Mouse (Mus musculus) limb, embryonic 10.5 days (tissue): ENCODE results near the gene S1pr5. TPM values are rescaled to one million over a fixed set of nuclear protein-coding genes. Genes with fewer than 3 reads are reported as not detected.
A peak's percentile ranks its signal among the peaks of the same experiment; 100 is the strongest.
"Not testable (repeated sequence)": the region's sequence is repeated elsewhere in the genome, so short reads cannot be mapped to it uniquely, and the experiment has no call there.

Experiments used
- DNase-seq: peaks from one replicate; pipeline ENCODE4 v3.0.0-alpha.2; 2017; ENCODE audit warnings: low spot score
- H3K27ac ChIP-seq: fragments of 300-500 bp; sonication (generic); 2 replicates; pipeline ENCODE4 v1.5.1; 2016; ENCODE audit warnings: mild to moderate bottlenecking
- H3K27me3 ChIP-seq: fragments of 300-500 bp; sonication (generic); 2 replicates; pipeline ENCODE4 v1.6.1; 2016; ENCODE audit warnings: low read depth, mild to moderate bottlenecking; ENCODE audit not compliant: poor library complexity, severe bottlenecking
- H3K36me3 ChIP-seq: fragments of 300-500 bp; sonication (generic); 2 replicates; pipeline ENCODE4 v1.6.1; 2016; ENCODE audit warnings: mild to moderate bottlenecking, moderate library complexity
- H3K4me1 ChIP-seq: fragments of 300-500 bp; sonication (generic); 2 replicates; pipeline ENCODE4 v1.6.1; 2016
- H3K4me3 ChIP-seq: fragments of 300-500 bp; sonication (generic); 2 replicates; pipeline ENCODE4 v1.5.1; 2016; ENCODE audit warnings: mild to moderate bottlenecking, moderate library complexity
- H3K9me3 ChIP-seq: fragments of 300-500 bp; sonication (generic); replicated peaks from 2 replicates; pipeline ENCODE4 v1.6.1; 2016; ENCODE audit warnings: mild to moderate bottlenecking
- WGBS: fragments of 180-500 bp; shearing (Covaris S2); methylation state at CpG from one replicate; pipeline ENCODE4 v1.1.7; 2016; 5-methylcytosine and 5-hydroxymethylcytosine counted together
- polyA plus RNA-seq: library from polyadenylated mRNA; unstranded; fragments of >200 nt; fragmentation: Nextera tagmentation; extraction: Ambion mirVana; gene quantifications from 2 replicates; pipeline ENCODE4 v1.2.1, GENCODE M21; 2016

The S1pr5 gene
- polyA plus RNA-seq, 1 experiment from 2014 or later, result 0.33 TPM

DNA sequence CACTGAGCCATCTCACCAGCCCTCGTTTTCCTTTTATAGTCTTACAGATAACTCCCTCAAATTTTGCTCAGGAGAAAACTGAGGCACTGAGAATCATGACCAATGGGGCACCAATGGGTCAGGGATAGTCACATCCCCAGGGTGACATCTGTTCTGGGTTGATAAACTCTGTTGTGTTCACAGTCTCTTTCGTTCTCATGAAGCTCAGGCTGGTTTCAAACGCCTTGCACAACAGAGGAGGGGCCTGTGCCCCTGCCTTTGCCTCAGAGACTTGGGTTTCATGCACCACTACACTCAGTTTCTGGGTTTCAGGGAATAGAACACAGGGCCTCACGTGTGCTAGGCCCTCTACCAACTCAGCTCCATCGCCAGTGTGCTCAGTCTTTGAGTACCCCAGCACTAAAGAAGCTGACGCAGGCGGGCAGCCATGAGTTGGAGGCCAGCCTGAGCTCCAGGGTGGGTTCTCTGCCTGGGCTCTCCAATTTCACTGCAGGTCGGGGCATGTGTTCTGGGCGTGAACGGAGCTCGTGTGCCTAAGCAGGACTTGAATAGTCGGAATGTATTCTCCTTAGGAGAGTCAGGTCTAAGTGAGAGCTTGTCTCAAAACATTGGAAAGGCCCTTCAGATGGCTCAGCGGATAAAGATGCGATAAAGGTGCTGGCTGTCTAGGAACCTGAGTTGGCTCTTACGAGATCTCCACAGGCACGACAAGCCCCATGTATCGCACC, 16.2 kb upstream of the S1pr5 start:
- H3K4me1 ChIP-seq, result peaks cover 32% of the 10 kb centered on the region
- no peaks in the 10 kb centered on the region for H3K9me3 ChIP-seq
- H3K36me3 ChIP-seq, result peaks cover 29% of the 10 kb centered on the region
- DNase-seq, result no peak
- H3K27ac ChIP-seq, result peak overlapping the region; percentile 88
- no peaks in the 10 kb centered on the region for H3K27me3 ChIP-seq
- WGBS, result 19% methylated on average over 17 of the region's 17 CpGs
- H3K4me3 ChIP-seq, result peak overlapping the region; percentile 83

DNA sequence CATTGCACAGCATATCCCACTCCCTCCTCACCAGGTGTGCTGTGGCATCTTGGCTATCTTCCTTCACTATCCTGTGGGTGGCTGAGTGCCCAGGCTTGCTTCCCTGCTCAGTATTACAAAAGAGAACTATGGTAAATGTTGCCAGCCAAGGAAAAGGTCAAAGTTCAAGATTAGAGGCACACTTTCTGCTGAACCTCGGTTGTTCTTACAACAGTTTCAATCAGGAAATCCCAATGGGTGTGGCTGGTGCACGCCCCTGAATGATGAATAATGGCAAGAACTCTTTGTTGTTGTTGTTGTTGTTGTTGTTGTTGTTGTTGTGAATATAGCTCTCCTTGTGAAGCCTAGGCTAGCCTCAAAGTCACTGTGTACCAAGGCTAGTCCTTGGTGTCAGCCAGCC, 13.6 kb upstream of the S1pr5 start:
- 68% methylated on average over 2 of the region's 2 CpGs for WGBS
- DNase-seq, result no peak
- H3K27ac ChIP-seq, result no peak overlapping the region
- no peaks in the 10 kb centered on the region for H3K9me3 ChIP-seq
- peaks cover 31% of the 10 kb centered on the region for H3K4me1 ChIP-seq
- no peak overlapping the region for H3K4me3 ChIP-seq
- peaks cover 4% of the 10 kb centered on the region for H3K36me3 ChIP-seq
- H3K27me3 ChIP-seq, result no peaks in the 10 kb centered on the region

DNA sequence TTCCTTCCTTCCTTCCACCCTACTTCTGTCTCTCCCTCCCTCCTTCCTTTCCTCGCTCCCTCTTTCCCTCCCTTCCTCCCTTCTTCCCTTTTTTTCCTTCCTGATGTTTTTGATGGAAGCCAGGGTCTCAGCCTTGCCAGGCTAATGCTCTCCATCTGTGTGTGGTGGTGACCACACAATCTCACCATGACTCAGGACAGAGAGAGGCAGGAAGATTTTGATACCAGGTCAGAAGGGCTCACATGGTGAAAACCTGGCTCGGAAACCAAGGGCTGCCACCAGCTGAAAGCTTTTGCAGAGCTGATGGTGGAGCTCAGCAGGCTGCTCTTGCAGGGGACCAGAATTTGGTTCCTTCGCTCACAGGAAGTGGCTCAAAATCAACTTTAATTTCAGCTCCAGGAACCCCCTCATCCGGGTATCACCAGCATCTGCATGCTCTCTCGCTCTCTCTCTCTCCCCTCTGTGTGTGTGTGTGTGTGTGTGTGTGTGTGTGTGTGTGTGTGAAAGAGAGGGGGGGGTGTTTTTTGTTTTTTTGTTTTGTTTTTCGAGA, 12.3 kb upstream of the S1pr5 start:
- no peak for DNase-seq
- no peaks in the 10 kb centered on the region for H3K9me3 ChIP-seq
- H3K4me3 ChIP-seq, result no peak overlapping the region
- H3K27me3 ChIP-seq, result no peaks in the 10 kb centered on the region
- H3K4me1 ChIP-seq, result peaks cover 18% of the 10 kb centered on the region
- H3K36me3 ChIP-seq, result no peaks in the 10 kb centered on the region
- 81% methylated on average over 6 of the region's 6 CpGs for WGBS
- no peak overlapping the region for H3K27ac ChIP-seq

DNA sequence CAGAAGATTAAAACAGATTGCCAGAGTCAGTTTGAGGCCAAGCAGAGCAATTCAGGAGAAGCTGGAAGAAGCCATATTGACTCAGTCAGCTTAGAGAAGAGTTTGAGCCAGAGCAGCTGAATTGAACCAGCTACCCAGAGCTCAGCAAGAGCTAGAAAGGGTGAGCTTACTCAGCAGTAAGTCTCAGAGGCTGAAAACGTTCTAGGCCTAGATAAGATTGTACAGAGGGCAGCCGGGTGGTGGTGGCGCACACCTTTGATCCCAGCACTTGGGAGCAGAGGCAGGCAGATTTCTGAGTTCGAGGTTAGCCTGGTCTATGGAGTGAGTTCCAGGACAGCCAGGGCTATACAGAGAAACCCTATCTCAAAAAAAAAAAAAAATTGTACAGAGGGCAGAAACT, 8.1 kb upstream of the S1pr5 start:
- H3K36me3 ChIP-seq, H3K9me3 ChIP-seq, DNase-seq, H3K27ac ChIP-seq, H3K4me3 ChIP-seq: not testable (repeated sequence)
- Histone ChIP-seq H3K27me3 (peaks cover 18% of the 10 kb centered on the region), H3K4me1 (peaks cover 13% of the 10 kb centered on the region)
- WGBS, result 84% methylated on average over 4 of the region's 4 CpGs

DNA sequence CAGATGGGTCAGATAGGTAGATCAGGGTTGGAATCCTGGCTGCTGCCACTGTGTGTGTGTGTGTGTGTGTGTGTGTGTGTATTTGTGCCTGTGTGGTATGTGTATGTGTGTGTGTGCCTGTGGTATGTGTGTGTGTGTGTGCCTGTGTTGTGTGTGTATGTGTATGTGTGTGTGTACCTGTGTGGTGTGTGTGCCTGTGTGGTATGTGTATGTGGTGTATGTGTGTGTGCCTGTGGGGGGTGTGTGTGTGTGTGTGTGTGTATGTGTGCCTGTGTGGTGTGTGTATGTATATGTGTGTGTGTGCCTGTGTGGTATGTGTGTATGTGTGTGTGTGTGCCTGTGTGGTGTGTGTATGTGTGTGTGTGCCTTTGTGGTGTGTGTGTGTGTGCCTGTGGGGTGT, 6.4 kb upstream of the S1pr5 start:
- no peaks in the 10 kb centered on the region for H3K36me3 ChIP-seq
- no peak overlapping the region for H3K27ac ChIP-seq
- H3K4me3 ChIP-seq, result no peak overlapping the region
- peaks cover 35% of the 10 kb centered on the region for H3K27me3 ChIP-seq
- no peaks in the 10 kb centered on the region for H3K9me3 ChIP-seq
- peaks cover 16% of the 10 kb centered on the region for H3K4me1 ChIP-seq
- no peak for DNase-seq

DNA sequence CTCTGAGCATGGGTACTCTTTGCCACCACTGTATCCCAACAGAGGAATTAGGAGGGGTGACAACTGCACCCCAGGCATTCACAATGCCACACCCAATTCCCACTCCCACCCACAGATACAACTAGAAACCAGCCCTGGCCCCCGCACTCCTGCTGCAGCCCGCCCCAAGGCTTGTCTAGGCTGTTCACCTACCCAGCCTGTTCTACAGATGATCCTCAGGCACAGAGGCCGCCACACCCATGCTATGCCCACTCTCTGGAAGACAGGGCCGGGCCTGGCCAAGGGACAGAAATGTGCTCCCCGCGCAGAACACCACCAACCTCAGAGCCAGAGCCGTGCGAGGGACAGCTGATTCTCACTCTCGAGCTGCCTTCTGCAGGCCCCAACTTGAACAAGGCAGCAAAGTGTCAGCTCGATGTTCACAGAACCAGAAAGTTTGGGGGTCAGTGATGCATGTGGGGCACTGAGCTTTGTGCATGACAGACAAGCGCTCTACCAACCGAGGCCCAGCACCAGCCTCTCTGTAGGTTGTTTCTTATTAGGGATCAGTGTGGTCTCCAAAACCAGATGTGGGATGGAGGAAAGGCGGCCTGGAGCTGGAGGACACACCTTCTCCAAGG, 3.0 kb upstream of the S1pr5 start:
- Histone ChIP-seq H3K36me3 (no peaks in the 10 kb centered on the region), H3K4me1 (peaks cover 27% of the 10 kb centered on the region), H3K4me3 (no peak overlapping the region), H3K27ac (0 out of 2 replicates have a peak overlapping the region, but pooled peaks have one; percentile 1), H3K27me3 (peaks cover 70% of the 10 kb centered on the region), H3K9me3 (no peaks in the 10 kb centered on the region)
- DNase-seq, result no peak
- WGBS, result 45% methylated on average over 13 of the region's 13 CpGs

DNA sequence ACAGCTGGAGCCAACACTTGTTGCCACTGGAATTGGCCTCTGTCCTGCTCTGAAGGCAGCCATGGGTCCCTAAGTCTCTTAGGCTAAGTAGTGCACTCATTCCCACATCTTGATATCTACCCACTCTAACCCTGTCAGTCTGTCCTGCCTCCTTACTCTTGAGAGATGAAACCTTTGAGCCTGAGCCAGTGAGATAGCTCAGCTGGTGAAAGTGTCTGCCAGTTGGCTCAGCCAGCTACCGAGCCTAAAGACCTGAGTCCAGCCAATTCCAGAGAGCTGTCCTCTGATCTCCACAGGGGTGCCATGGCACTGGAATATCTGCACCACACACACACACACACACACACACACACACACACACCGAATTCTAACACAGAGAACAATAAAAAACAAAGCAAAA, 2.3 kb upstream of the S1pr5 start:
- no peaks in the 10 kb centered on the region for H3K36me3 ChIP-seq
- no peak for DNase-seq
- H3K27me3 ChIP-seq, result peaks cover 77% of the 10 kb centered on the region
- no peak overlapping the region for H3K27ac ChIP-seq
- WGBS, result 39% methylated on average over 2 of the region's 2 CpGs
- H3K9me3 ChIP-seq, result no peaks in the 10 kb centered on the region
- no peak overlapping the region for H3K4me3 ChIP-seq
- H3K4me1 ChIP-seq, result peaks cover 27% of the 10 kb centered on the region

DNA sequence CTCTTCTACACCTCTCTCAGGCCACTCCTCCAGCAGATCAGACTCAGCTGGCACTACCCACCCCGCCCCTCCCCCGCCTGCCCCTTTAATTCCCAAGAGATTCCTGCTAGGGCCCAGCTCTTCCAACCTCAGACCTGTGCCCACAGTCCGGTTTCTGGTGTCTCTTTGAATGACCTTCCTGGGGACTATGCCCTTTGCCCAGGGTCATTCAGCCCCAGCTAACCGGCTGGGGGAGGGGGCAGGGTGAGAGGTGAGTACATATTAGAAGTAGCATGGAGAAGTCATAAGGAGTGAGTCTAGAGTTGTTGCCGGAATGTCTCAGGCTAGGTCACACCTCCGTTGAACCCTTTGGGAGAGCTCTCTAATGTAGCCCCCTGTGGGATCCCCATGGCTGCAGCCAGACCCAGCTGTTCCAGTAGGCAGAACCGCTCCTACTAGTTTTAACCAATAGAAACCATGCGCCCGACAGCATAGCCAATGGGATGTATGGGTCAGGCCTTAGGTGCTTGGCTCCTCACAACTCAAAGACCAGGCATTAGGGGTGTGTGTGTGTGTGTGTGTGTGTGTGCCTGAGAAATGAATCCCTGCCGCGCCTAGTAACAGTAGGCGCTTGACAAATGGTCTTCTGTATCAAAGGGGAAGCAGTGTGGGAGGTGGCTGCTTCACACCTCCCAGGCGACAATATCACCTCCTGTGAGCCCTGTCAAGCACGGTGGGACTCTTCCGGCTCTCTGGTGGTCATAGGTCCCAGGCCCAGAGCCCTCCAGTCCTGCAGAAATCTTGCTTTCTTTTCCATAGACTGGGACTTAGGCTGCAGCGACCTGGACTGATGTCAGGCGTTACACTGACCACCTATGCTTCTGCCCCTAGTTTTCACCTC, 1.6 kb upstream of the S1pr5 start:
- Histone ChIP-seq H3K27me3 (peaks cover 83% of the 10 kb centered on the region), H3K4me1 (peaks cover 32% of the 10 kb centered on the region), H3K9me3 (no peaks in the 10 kb centered on the region), H3K27ac (no peak overlapping the region), H3K36me3 (no peaks in the 10 kb centered on the region), H3K4me3 (no peak overlapping the region)
- 18% methylated on average over 17 of the region's 17 CpGs for WGBS
- no peak for DNase-seq

DNA sequence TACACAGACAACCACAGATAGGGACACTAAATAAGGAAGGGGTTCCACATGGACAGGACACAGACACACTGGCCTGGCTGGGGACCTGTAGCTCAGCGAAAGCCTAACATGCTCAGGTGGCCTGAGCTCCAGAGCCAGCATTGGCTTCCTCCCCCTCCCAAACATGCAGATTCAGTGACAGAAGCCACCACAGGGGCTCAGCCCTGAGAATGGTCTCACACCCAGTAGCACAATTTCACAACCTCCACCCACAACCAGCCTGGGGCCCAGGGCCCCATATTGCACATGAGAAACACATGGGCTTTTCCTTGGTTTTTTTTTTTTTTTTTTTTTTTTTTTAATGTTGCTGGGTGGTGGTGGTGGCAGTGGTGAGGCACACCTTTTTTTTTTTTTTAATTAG, 1.9 kb downstream of the S1pr5 start:
- peaks cover 40% of the 10 kb centered on the region for H3K4me1 ChIP-seq
- WGBS, result 43% methylated on average over 1 of the region's 1 CpGs
- H3K4me3 ChIP-seq, result no peak overlapping the region
- H3K36me3 ChIP-seq, result no peaks in the 10 kb centered on the region
- no peaks in the 10 kb centered on the region for H3K9me3 ChIP-seq
- H3K27me3 ChIP-seq, result peaks cover 98% of the 10 kb centered on the region
- H3K27ac ChIP-seq, result no peak overlapping the region
- no peak for DNase-seq

DNA sequence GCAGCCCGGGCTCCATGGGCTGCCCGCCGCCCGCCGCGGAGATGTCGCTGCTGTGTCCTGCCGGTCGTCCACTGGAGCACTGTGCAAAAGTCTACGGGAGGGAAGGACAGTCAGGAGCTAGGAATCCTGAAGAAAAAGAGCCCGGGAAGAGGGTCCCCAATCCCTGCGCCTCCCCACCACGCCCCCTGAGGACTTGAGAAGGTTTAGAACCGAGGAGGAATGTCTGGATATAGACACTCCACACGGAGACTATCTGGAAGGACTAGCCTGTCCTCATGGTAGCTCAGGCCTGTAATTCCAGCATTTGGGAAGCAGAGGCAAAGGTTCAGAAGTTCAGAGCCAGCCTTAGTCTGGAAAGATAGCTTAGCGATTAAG, 3.1 kb downstream of the S1pr5 start:
- peaks cover 94% of the 10 kb centered on the region for H3K27me3 ChIP-seq
- WGBS, result 3% methylated on average over 16 of the region's 16 CpGs
- DNase-seq, result no peak
- peak overlapping the region; percentile 57 for H3K4me3 ChIP-seq
- peaks cover 33% of the 10 kb centered on the region for H3K4me1 ChIP-seq
- no peaks in the 10 kb centered on the region for H3K36me3 ChIP-seq
- no peaks in the 10 kb centered on the region for H3K9me3 ChIP-seq
- H3K27ac ChIP-seq, result peak overlapping the region; percentile 68

DNA sequence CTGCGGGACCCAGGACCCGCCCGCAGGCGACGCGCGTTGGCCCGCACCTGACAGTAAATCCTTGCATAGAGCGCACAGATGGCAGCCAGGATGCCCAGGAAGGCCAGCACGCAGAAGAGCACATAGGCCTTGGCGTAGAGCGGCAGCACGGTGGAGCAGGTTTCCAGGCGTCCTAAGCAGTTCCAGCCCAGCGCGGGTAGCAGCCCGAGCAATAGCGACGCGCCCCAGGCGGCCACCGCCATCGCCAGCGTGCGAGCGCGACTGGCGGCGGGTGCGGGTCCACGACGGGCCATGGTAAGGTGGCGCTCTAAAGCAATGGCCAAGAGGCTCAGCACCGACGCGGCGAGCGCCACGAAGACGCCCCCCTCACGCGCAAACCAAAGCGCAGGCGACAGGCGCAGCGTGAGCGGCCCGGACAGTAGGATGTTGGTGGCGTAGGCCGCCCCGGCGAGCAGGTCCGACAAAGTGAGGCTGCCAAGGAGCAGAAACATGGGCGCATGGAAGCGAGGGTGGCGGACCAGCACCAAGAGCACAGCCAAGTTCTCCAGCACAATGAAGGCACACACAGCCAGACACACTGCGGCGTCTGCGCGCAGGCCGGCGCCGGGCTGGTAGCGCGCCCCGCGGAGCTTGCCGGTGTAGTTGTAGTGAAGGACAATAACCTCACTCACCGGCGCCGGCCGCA, 3.7 kb downstream of the S1pr5 start:
- H3K4me1 ChIP-seq, result peaks cover 28% of the 10 kb centered on the region
- DNase-seq, result peak; percentile 71
- peak overlapping the region; percentile 68 for H3K27ac ChIP-seq
- no peaks in the 10 kb centered on the region for H3K36me3 ChIP-seq
- H3K27me3 ChIP-seq, result peaks cover 90% of the 10 kb centered on the region
- WGBS, result under 1% methylated on average over 72 of the region's 72 CpGs
- H3K9me3 ChIP-seq, result no peaks in the 10 kb centered on the region
- H3K4me3 ChIP-seq, result peak overlapping the region; percentile 57

DNA sequence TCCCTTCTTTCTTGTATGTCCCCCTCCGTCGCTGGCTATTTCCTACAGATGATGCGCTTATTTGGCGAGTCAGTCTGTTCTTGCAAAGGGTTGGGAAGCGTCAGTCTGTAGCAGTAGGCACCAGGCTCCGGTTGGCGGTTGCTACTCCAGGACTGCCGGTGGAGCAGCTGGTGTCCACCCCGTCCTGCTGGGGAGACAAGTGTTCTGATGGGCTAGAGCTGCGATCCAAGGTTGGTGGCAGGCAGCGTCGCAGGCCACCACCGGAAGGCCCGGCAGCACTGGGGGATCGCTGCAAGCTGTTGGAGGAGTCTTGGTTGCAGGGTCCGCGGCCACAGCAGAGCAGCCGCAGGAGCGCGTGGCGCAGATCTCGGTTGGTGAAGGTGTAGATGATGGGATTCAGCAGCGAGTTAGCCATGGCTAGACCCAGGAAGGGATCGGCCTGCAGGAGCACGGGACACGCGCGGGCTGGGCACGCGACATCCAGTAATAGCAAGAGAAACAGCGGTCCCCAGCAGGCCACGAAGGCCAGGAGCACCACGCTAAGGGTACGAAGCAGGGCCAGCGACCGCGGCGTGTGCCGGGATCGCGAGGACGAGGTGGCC, 4.3 kb downstream of the S1pr5 start:
- no peaks in the 10 kb centered on the region for H3K36me3 ChIP-seq
- peak overlapping the region; percentile 68 for H3K27ac ChIP-seq
- 17% methylated on average over 42 of the region's 42 CpGs for WGBS
- DNase-seq, result no peak
- H3K9me3 ChIP-seq, result no peaks in the 10 kb centered on the region
- H3K4me3 ChIP-seq, result peak overlapping the region; percentile 57
- peaks cover 33% of the 10 kb centered on the region for H3K4me1 ChIP-seq
- peaks cover 83% of the 10 kb centered on the region for H3K27me3 ChIP-seq
